Mouse (Mus musculus): Measurements from ENCODE around the gene Pde4b. TPM values are rescaled to one million over a fixed set of nuclear protein-coding genes. Genes with fewer than 3 reads are reported as not detected.

Gene Pde4b
- polyA plus RNA-seq, 1 experiment: 0.81 TPM

DNA sequence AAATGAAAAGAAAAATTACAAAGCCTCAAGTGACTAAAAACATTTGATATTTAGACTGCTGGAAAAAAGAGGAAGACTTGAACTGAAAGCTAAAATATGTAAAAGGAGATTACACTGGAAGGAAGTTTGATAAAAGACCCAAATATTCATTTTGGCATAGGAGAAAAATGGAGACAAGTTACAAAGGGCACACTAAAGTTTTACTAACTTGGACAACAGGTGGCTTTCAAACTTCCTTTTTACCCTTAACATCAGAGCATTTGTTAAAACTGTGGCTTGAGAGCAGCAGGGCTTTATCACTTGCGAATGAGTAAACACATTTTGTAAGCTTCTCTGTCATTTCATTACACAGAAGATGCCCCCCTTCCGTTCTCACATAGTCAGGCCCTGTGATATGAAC is 492.4 kb downstream of the Pde4b start:
- Histone ChIP-seq H3K4me3 (ENCODE audit: low read depth, low read length) (no peak overlapping the region), H3K27ac (ENCODE audit: insufficient read depth, low read length) (no peak overlapping the region), H3K36me3 (ENCODE audit: control insufficient read depth, insufficient read depth, low read length, poor library complexity, severe bottlenecking) (no peaks in the 10 kb centered on the region), H3K9ac (ENCODE audit: low read depth, poor library complexity, severe bottlenecking) (no peak overlapping the region), H3K9me3 (replicated peaks; ENCODE audit: control insufficient read depth, insufficient read depth, low read length, poor library complexity, severe bottlenecking) (no peaks in the 10 kb centered on the region), H3K4me1 (ENCODE audit: control insufficient read depth, insufficient read depth, low read length) (no peaks in the 10 kb centered on the region), H3K27me3 (ENCODE audit: control insufficient read depth, insufficient read depth, low read length, poor library complexity, severe bottlenecking) (no peaks in the 10 kb centered on the region)
- TF ChIP-seq POLR2A (IDR thresholded peaks at IDR 0.05; ENCODE audit: insufficient read depth, low read length) (no peak), CTCF (IDR thresholded peaks at IDR 0.05; ENCODE audit: low read depth, low read length) (no peak), EP300 (IDR thresholded peaks at IDR 0.05; ENCODE audit: insufficient read depth, low read depth, low read length) (no peak)

DNA sequence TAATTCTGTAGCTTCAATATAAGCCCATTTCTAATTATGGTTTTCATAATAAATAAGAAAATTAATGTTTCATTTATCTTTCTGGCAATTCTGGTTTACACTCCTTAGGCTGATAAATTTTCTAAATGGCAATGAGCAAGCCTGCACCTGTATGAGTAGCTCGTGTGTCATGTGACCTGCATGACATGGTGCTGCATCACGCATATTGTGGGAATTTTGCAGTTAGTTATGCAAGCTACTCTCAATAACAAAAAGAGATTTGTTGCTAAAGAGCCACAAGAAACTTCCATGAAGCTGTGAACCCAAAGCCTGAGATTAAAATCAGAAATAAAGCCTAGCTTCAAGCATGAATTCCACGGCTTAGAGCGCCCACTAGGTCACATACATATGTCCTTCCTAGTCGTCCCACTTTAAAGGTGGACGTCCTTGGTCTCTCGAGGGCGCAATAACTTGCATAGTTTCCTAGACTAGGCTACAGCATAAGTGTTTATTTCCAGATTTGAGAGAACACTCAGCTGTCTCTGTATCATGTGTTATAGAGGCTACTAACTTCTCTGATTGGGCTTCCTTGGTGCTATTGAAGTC is 494.9 kb downstream of the Pde4b start:
- Histone ChIP-seq H3K27ac (ENCODE audit: insufficient read depth, low read length) (no peak overlapping the region), H3K9ac (ENCODE audit: low read depth, poor library complexity, severe bottlenecking) (no peak overlapping the region), H3K9me3 (replicated peaks; ENCODE audit: control insufficient read depth, insufficient read depth, low read length, poor library complexity, severe bottlenecking) (no peaks in the 10 kb centered on the region), H3K4me3 (ENCODE audit: low read depth, low read length) (no peak overlapping the region), H3K36me3 (ENCODE audit: control insufficient read depth, insufficient read depth, low read length, poor library complexity, severe bottlenecking) (no peaks in the 10 kb centered on the region), H3K27me3 (ENCODE audit: control insufficient read depth, insufficient read depth, low read length, poor library complexity, severe bottlenecking) (no peaks in the 10 kb centered on the region), H3K4me1 (ENCODE audit: control insufficient read depth, insufficient read depth, low read length) (no peaks in the 10 kb centered on the region)
- TF ChIP-seq EP300 (IDR thresholded peaks at IDR 0.05; ENCODE audit: insufficient read depth, low read depth, low read length): no peak
- no peak for TF ChIP-seq POLR2A (IDR thresholded peaks at IDR 0.05; ENCODE audit: insufficient read depth, low read length)
- no peak for TF ChIP-seq CTCF (IDR thresholded peaks at IDR 0.05; ENCODE audit: low read depth, low read length)

DNA sequence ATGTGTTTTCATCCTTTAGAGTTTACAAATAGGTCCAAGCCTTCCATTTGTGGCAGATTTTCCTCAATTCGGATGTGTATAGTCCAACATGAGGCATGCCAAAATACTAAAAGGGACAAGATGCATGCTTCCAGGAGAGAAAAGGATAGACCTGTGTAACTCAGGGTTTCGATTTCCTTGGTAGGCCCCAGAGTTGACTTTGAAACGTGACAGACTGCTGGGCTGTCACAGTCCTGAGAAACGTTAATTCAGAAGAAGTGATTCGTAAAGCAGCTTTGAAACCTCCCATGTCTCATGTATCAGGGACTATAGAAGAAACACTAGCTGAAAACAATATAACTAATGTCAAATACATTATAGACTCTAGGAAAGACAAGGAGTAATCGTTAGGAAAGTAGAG is 495.6 kb downstream of the Pde4b start:
- H3K27me3 ChIP-seq (ENCODE audit: control insufficient read depth, insufficient read depth, low read length, poor library complexity, severe bottlenecking): no peaks in the 10 kb centered on the region

GRCm38 (mm10) chr4:102583469-102583868 is 496.1 kb downstream of the Pde4b start:
- no peaks in the 10 kb centered on the region for H3K4me1 ChIP-seq (ENCODE audit: control insufficient read depth, insufficient read depth, low read length)
- no peaks in the 10 kb centered on the region for H3K27me3 ChIP-seq (ENCODE audit: control insufficient read depth, insufficient read depth, low read length, poor library complexity, severe bottlenecking)
- H3K4me3 ChIP-seq (ENCODE audit: low read depth, low read length): no peak overlapping the region
- H3K36me3 ChIP-seq (ENCODE audit: control insufficient read depth, insufficient read depth, low read length, poor library complexity, severe bottlenecking): no peaks in the 10 kb centered on the region
- H3K27ac ChIP-seq (ENCODE audit: insufficient read depth, low read length): no peak overlapping the region
- no peak overlapping the region for H3K9ac ChIP-seq (ENCODE audit: low read depth, poor library complexity, severe bottlenecking)
- H3K9me3 ChIP-seq (replicated peaks; ENCODE audit: control insufficient read depth, insufficient read depth, low read length, poor library complexity, severe bottlenecking): no peaks in the 10 kb centered on the region
- TF ChIP-seq POLR2A (IDR thresholded peaks at IDR 0.05; ENCODE audit: insufficient read depth, low read length) (no peak), EP300 (IDR thresholded peaks at IDR 0.05; ENCODE audit: insufficient read depth, low read depth, low read length) (no peak), CTCF (IDR thresholded peaks at IDR 0.05; ENCODE audit: low read depth, low read length) (no peak)

More for the DNA sequence above, 495.6 kb downstream of the Pde4b start:
- H3K9me3 ChIP-seq (replicated peaks; ENCODE audit: control insufficient read depth, insufficient read depth, low read length, poor library complexity, severe bottlenecking): no peaks in the 10 kb centered on the region
- no peak overlapping the region for H3K27ac ChIP-seq (ENCODE audit: insufficient read depth, low read length)
- H3K9ac ChIP-seq (ENCODE audit: low read depth, poor library complexity, severe bottlenecking): no peak overlapping the region
- no peak for TF ChIP-seq POLR2A (IDR thresholded peaks at IDR 0.05; ENCODE audit: insufficient read depth, low read length)
- no peak for TF ChIP-seq EP300 (IDR thresholded peaks at IDR 0.05; ENCODE audit: insufficient read depth, low read depth, low read length)
- TF ChIP-seq CTCF (IDR thresholded peaks at IDR 0.05; ENCODE audit: low read depth, low read length): no peak
- no peak overlapping the region for H3K4me3 ChIP-seq (ENCODE audit: low read depth, low read length)
- H3K4me1 ChIP-seq (ENCODE audit: control insufficient read depth, insufficient read depth, low read length): no peaks in the 10 kb centered on the region
- H3K36me3 ChIP-seq (ENCODE audit: control insufficient read depth, insufficient read depth, low read length, poor library complexity, severe bottlenecking): no peaks in the 10 kb centered on the region

GRCm38 (mm10) chr4:102584601-102585265 is 497.4 kb downstream of the Pde4b start:
- Histone ChIP-seq H3K4me1 (ENCODE audit: control insufficient read depth, insufficient read depth, low read length) (no peaks in the 10 kb centered on the region), H3K9me3 (replicated peaks; ENCODE audit: control insufficient read depth, insufficient read depth, low read length, poor library complexity, severe bottlenecking) (no peaks in the 10 kb centered on the region), H3K9ac (ENCODE audit: low read depth, poor library complexity, severe bottlenecking) (no peak overlapping the region), H3K36me3 (ENCODE audit: control insufficient read depth, insufficient read depth, low read length, poor library complexity, severe bottlenecking) (no peaks in the 10 kb centered on the region), H3K27me3 (ENCODE audit: control insufficient read depth, insufficient read depth, low read length, poor library complexity, severe bottlenecking) (no peaks in the 10 kb centered on the region), H3K27ac (ENCODE audit: insufficient read depth, low read length) (no peak overlapping the region), H3K4me3 (ENCODE audit: low read depth, low read length) (no peak overlapping the region)
- TF ChIP-seq EP300 (IDR thresholded peaks at IDR 0.05; ENCODE audit: insufficient read depth, low read depth, low read length) (no peak), CTCF (IDR thresholded peaks at IDR 0.05; ENCODE audit: low read depth, low read length) (no peak), POLR2A (IDR thresholded peaks at IDR 0.05; ENCODE audit: insufficient read depth, low read length) (no peak)

DNA sequence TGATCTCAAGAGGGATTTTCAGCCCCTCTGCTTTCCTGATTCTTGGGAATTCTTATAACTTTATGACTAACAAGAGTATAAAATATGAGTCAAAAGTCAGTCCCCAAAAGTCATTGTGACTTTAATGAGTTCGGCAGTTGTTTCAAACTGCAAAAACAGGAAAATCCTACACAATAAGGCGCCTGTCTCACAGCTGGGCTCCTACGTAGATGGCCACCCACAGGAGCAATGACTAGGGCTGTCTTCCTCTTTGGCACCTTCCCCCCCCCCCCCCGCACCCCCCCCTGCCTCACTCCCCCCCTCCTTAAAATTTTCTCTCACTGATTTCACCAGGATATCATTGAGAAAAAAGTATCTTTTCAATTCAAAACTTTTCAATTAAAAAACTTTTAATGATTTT is 498.2 kb downstream of the Pde4b start:
- Histone ChIP-seq H3K9ac (ENCODE audit: low read depth, poor library complexity, severe bottlenecking) (no peak overlapping the region), H3K27me3 (ENCODE audit: control insufficient read depth, insufficient read depth, low read length, poor library complexity, severe bottlenecking) (no peaks in the 10 kb centered on the region), H3K9me3 (replicated peaks; ENCODE audit: control insufficient read depth, insufficient read depth, low read length, poor library complexity, severe bottlenecking) (no peaks in the 10 kb centered on the region), H3K4me1 (ENCODE audit: control insufficient read depth, insufficient read depth, low read length) (no peaks in the 10 kb centered on the region), H3K27ac (ENCODE audit: insufficient read depth, low read length) (no peak overlapping the region), H3K36me3 (ENCODE audit: control insufficient read depth, insufficient read depth, low read length, poor library complexity, severe bottlenecking) (no peaks in the 10 kb centered on the region), H3K4me3 (ENCODE audit: low read depth, low read length) (no peak overlapping the region)
- no peak for TF ChIP-seq CTCF (IDR thresholded peaks at IDR 0.05; ENCODE audit: low read depth, low read length)
- TF ChIP-seq EP300 (IDR thresholded peaks at IDR 0.05; ENCODE audit: insufficient read depth, low read depth, low read length): no peak
- TF ChIP-seq POLR2A (IDR thresholded peaks at IDR 0.05; ENCODE audit: insufficient read depth, low read length): no peak

Measured in ES-Bruce4 (cell line).